Mouse (Mus musculus) lung, postnatal 0 days (tissue): ENCODE data around the gene Setd4. TPM values are rescaled to one million over a fixed set of nuclear protein-coding genes. Genes with fewer than 3 reads are reported as not detected.
A peak's percentile ranks its signal among the peaks of the same experiment; 100 is the strongest.

Experiments
- ATAC-seq: fragments of 200-750 bp; cut with Nextera tagmentation; 2 replicates; pipeline ENCODE4 v1.8.0; 2017; ENCODE audit warnings: moderate library complexity
- DNase-seq: peaks from one replicate; pipeline ENCODE4 v3.0.0-alpha.2; 2016; ENCODE audit warnings: low spot score
- H3K27ac ChIP-seq: fragments of 300-500 bp; sonication (generic); 2 replicates; pipeline ENCODE4 v1.5.1; 2014; ENCODE audit warnings: antibody characterized with exemption, mild to moderate bottlenecking, low read length, mixed read lengths
- H3K27me3 ChIP-seq: fragments of 300-500 bp; sonication (generic); replicated peaks from 2 replicates; pipeline ENCODE4 v1.6.1; 2014; ENCODE audit warnings: low read length, mixed read lengths; ENCODE audit not compliant: insufficient read depth
- H3K36me3 ChIP-seq: fragments of 300-500 bp; sonication (generic); 2 replicates; pipeline ENCODE4 v1.6.1; 2014; ENCODE audit warnings: low read length, mixed read lengths; ENCODE audit not compliant: insufficient read depth
- H3K4me1 ChIP-seq: fragments of 300-500 bp; sonication (generic); 2 replicates; pipeline ENCODE4 v1.6.1; 2014; ENCODE audit warnings: antibody characterized with exemption, low read depth, low read length, mixed read lengths; ENCODE audit not compliant: insufficient read depth
- H3K4me2 ChIP-seq: fragments of 300-500 bp; sonication (generic); replicated peaks from 2 replicates; pipeline ENCODE4 v1.6.1; 2014; ENCODE audit warnings: low read depth, mild to moderate bottlenecking, low read length, moderate library complexity, mixed read lengths
- H3K4me3 ChIP-seq: fragments of 300-500 bp; sonication (generic); 2 replicates; pipeline ENCODE4 v1.5.1; 2014; ENCODE audit warnings: low read depth, low read length
- H3K9ac ChIP-seq: fragments of 300-500 bp; sonication (generic); replicated peaks from 2 replicates; pipeline ENCODE4 v1.6.1; 2014; ENCODE audit warnings: low read depth, mild to moderate bottlenecking
- H3K9me3 ChIP-seq: fragments of 300-500 bp; sonication (generic); 2 replicates; pipeline ENCODE4 v1.6.1; 2016; ENCODE audit warnings: low read length, mixed read lengths
- CTCF ChIP-seq: IDR thresholded peaks from 2 replicates; pipeline ENCODE4 v1.5.1; 2016; ENCODE audit warnings: antibody characterized with exemption, mild to moderate bottlenecking
- EP300 ChIP-seq: IDR thresholded peaks from 2 replicates; pipeline ENCODE4 v1.6.1; 2016; ENCODE audit warnings: antibody characterized with exemption, mild to moderate bottlenecking, control low read depth
- WGBS: fragments of 180-500 bp; shearing (Covaris S2); extraction: QIAGEN DNeasy Blood & Tissue Kit; methylation state at CpG from one replicate; pipeline ENCODE4 v1.1.7; 2014; 5-methylcytosine and 5-hydroxymethylcytosine counted together
- polyA plus RNA-seq: library from polyadenylated mRNA; unstranded; fragments of >200 nt; fragmentation: Nextera tagmentation; extraction: Ambion mirVana; gene quantifications from 2 replicates; pipeline ENCODE4 v1.2.1, GENCODE M21; 2015

The Setd4 gene
- polyA plus RNA-seq, 1 experiment from 2014 or later, result 5.6 TPM

DNA sequence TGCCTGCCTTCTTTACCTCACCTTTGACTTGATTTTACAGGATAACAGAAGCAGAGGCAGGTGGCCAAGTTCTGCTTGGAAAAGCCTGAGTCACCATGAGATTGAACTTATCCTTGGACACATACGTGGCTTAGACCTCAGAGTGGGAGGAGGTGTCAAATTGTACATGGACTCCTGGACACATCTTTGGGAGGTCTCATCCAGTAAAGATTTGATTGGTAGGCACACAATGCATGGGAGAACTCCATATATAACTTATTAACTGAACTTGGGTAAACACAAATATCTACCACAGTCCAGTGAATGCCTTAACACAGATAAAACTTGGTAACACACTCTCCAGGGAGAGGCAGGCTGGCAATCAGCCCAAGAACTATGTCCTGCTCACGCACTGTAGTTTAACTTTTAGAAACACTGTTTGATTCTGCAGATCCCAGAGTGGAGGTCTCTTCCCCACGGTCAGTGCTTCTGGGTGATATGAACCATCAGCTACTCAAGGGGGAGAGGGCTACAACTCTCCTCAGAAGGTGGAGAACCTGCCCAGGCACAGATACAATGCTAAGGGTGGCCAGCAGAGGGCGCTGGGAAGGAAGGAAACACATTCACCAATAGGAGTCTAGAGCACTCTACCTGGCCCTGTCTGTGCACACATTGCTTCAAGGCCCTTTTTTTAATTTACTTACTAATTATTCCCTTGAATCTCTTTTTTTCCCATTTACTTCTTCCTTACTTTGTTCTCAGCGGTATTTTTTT lies 11.4 kb upstream of the Setd4 start:
- Histone ChIP-seq H3K4me3 (no peak overlapping the region), H3K4me1 (no peaks in the 10 kb centered on the region), H3K27ac (no peak overlapping the region), H3K36me3 (no peaks in the 10 kb centered on the region), H3K27me3 (no peaks in the 10 kb centered on the region), H3K9me3 (no peaks in the 10 kb centered on the region), H3K4me2 (no peak overlapping the region), H3K9ac (no peak overlapping the region)
- DNase-seq, result peak; percentile 66
- WGBS, result 32% methylated on average over 5 of the region's 5 CpGs
- peak; percentile 56; the same call in 1 of the 2 replicates for ATAC-seq
- peak; percentile 88 for TF ChIP-seq CTCF
- TF ChIP-seq EP300, result no peak

DNA sequence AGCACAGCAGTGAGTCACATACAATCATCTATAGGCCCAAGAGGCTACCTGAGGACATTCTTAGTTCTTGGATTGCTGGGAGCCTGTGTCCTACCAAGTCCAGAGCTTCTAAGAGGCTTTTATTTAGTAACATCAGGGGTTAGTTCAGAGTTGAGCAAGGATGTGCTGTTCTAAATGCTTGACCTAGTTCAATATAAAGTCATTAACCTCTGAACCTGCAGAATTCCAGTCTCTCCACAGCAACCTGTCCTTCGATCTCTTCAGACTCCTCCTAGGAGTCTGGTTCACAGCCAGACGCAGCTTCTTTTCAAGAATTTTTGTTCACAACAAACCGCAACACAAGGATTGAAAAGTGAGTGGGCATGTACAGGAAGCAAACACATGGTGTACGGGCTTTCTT lies 7.1 kb upstream of the Setd4 start:
- ATAC-seq, result no peak

DNA sequence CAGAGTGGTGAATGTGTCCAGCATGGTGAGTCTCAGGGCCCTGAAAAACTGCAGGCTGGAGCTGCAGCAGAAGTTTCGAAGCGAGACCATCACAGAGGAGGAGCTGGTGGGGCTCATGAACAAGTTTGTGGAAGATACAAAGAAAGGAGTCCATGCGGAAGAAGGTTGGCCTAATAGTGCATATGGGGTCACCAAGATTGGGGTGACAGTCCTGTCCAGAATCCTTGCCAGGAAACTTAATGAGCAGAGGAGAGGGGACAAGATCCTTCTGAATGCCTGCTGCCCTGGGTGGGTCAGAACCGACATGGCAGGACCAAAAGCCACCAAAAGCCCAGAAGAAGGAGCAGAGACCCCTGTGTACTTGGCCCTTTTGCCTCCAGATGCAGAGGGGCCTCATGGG lies 5.9 kb upstream of the Setd4 start:
- Histone ChIP-seq H3K36me3 (no peaks in the 10 kb centered on the region), H3K4me1 (peaks cover 9% of the 10 kb centered on the region; the same call in 1 of the 2 replicates), H3K4me2 (no peak overlapping the region), H3K9me3 (no peaks in the 10 kb centered on the region), H3K9ac (no peak overlapping the region), H3K27me3 (no peaks in the 10 kb centered on the region), H3K27ac (no peak overlapping the region), H3K4me3 (no peak overlapping the region)
- ATAC-seq, result no peak
- 89% methylated on average over 4 of the region's 4 CpGs for WGBS
- TF ChIP-seq CTCF (no peak), EP300 (no peak)
- DNase-seq, result no peak

More for the DNA sequence above, 7.1 kb upstream of the Setd4 start:
- TF ChIP-seq EP300 (no peak), CTCF (no peak)
- Histone ChIP-seq H3K9ac (no peak overlapping the region), H3K27me3 (no peaks in the 10 kb centered on the region), H3K9me3 (no peaks in the 10 kb centered on the region), H3K4me2 (no peak overlapping the region), H3K36me3 (no peaks in the 10 kb centered on the region), H3K4me1 (peaks cover 8% of the 10 kb centered on the region; the same call in 1 of the 2 replicates), H3K27ac (no peak overlapping the region), H3K4me3 (no peak overlapping the region)
- 83% methylated on average over 4 of the region's 4 CpGs for WGBS
- DNase-seq, result no peak

DNA sequence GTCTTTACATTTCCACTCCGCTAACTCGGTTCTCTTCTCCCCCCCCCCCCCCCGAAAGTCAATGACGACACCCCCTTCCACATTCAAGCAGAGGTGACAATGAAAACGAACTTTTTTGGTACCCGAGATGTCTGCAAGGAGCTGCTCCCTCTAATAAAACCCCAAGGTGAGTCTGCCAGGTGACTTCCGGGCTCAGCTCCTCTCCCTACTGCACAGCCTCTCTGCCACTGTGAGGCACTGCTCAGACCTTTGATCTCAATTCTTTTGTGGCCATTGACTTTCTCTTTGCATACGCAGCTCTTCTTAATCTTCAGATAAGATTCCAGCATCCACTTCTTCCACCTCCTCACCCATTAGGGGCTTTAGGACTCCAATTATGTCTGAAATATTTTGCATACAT lies 4.9 kb upstream of the Setd4 start:
- Histone ChIP-seq H3K27ac (no peak overlapping the region), H3K4me3 (no peak overlapping the region), H3K9me3 (no peaks in the 10 kb centered on the region), H3K4me1 (peaks cover 15% of the 10 kb centered on the region; the same call in 1 of the 2 replicates), H3K27me3 (no peaks in the 10 kb centered on the region), H3K36me3 (no peaks in the 10 kb centered on the region), H3K4me2 (peak overlapping the region; percentile 90), H3K9ac (no peak overlapping the region)
- no peak for DNase-seq
- 53% methylated on average over 7 of the region's 8 CpGs for WGBS
- no peak for ATAC-seq
- TF ChIP-seq EP300 (no peak), CTCF (no peak)

DNA sequence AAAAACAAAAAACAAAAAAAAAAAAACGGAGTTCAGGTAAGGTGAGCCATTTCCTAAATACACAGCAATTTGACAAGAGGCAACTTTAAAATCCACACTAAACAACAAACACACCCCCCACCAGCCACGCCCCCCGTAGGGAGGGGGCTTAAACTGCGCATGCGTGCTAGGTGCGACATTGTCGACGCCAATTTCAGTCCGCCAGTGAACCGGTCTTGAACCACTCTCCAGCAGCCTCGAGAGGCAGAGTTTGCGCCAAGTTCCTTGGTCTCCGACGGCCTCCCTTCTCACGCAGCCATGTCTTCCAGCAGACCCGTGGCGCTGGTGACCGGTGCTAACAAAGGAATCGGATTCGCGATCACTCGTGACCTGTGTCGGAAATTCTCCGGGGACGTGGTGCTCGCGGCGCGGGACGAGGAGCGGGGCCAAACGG lies 3.8 kb upstream of the Setd4 start:
- peaks cover 15% of the 10 kb centered on the region; the same call in 1 of the 2 replicates for H3K4me1 ChIP-seq
- no peaks in the 10 kb centered on the region for H3K36me3 ChIP-seq
- peak overlapping the region; percentile 55 for H3K4me3 ChIP-seq
- H3K4me2 ChIP-seq, result peak overlapping the region; percentile 90
- peak overlapping the region; percentile 51 for H3K9ac ChIP-seq
- under 1% methylated on average over 32 of the region's 32 CpGs for WGBS
- no peaks in the 10 kb centered on the region for H3K27me3 ChIP-seq
- TF ChIP-seq EP300 (no peak), CTCF (peak; percentile 18; the same call in 1 of the 2 replicates)
- ATAC-seq (peak; percentile 46), DNase-seq (peak; percentile 95)
- H3K27ac ChIP-seq, result peak overlapping the region; percentile 57
- H3K9me3 ChIP-seq, result no peaks in the 10 kb centered on the region

DNA sequence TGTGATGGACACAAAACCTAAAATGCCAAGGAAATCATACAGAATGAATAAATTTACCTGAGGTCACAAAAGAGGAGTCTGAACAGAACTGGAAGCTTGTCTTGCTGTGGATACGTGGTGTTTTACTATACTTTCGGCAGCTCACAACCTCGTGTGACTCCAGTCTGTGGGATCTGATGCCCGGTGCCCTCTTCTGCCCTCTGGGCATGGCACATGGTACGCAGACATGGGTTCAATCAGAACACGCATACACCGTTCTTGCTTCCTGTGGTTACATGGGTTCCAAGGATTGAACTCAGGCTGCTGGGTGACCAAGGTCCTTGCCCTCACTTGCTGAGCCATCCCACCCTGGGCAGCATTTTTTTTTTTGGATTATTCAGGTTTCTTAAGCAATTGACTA lies 2.3 kb upstream of the Setd4 start:
- DNase-seq (no peak), ATAC-seq (no peak)
- TF ChIP-seq EP300 (no peak), CTCF (no peak)
- Histone ChIP-seq H3K4me3 (no peak overlapping the region), H3K9ac (no peak overlapping the region), H3K27ac (no peak overlapping the region), H3K9me3 (no peaks in the 10 kb centered on the region), H3K4me2 (no peak overlapping the region), H3K4me1 (peaks cover 15% of the 10 kb centered on the region; the same call in 1 of the 2 replicates), H3K36me3 (no peaks in the 10 kb centered on the region), H3K27me3 (no peaks in the 10 kb centered on the region)
- 88% methylated on average over 7 of the region's 7 CpGs for WGBS
